In the genomic region with DNA sequence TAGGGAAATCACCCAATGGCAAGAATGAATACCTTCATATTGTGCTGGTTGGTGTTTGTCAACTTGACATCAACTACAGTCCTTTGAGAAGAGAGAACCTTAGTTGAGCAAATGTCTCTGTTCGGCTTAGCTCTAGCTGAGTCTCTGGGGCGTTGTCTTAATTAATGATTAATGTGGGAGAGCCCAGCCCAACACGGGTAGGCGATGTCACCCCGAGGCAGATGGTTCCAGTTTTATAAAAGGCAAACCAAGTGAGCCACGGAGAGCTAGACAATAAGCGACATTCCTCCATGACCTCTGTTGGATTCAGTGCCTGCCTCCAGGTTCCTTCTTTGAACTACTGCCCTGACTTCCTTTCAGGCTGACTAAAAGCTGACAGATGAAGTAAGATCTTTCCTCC, we compare ENCODE assay signal across 20 mouse cellular contexts. TPM values are rescaled to one million over a fixed set of nuclear protein-coding genes. Genes with fewer than 3 reads are reported as not detected.
"Had no signal": no experiment of that assay in that cellular context is flagged by ENCODE, and none has a peak within 500 bp of the region (broad histone marks: within the 10 kb centered on the region; RNA-seq: fewer than 3 reads in every experiment).

No protein-coding gene starts in this region.

- H3K27ac ChIP-seq: left cerebral cortex, adult 2 months; liver, embryonic 14.5 days; lung, embryonic 15.5 days; midbrain, embryonic 10.5 days; midbrain, embryonic 13.5 days; stomach, postnatal 0 days had no signal

- H3K27me3 ChIP-seq: lung, embryonic 15.5 days; megakaryocyte, embryonic 14.5 days; midbrain, embryonic 13.5 days had no signal

- ATAC-seq: midbrain, embryonic 13.5 days; midbrain, embryonic 16.5 days had no signal

- H3K4me1 ChIP-seq: lung, embryonic 15.5 days; megakaryocyte, embryonic 14.5 days; midbrain, embryonic 13.5 days had no signal

- H3K36me3 ChIP-seq: lung, embryonic 15.5 days; midbrain, embryonic 10.5 days; midbrain, embryonic 13.5 days had no signal

- H3K4me2 ChIP-seq: lung, embryonic 15.5 days; midbrain, embryonic 13.5 days had no signal

- H3K4me3 ChIP-seq: left cerebral cortex, adult 2 months; lung, embryonic 15.5 days; megakaryocyte, embryonic 14.5 days; midbrain, embryonic 10.5 days; midbrain, embryonic 13.5 days had no signal

- DNase-seq: kidney, adult 18-20 months; kidney, postnatal 14 days; layer of hippocampus, postnatal 36 days; lung, adult 18-20 months; lung, postnatal 10 days; lung, postnatal 36 days; right cerebral cortex, postnatal 14 days; right cerebral cortex, postnatal 4 days; thymus, adult 2 months; thymus, postnatal 14 days; thymus, postnatal 4 days had no signal

- H3K9me3 ChIP-seq: lung, embryonic 15.5 days; midbrain, embryonic 10.5 days; midbrain, embryonic 13.5 days had no signal

- H3K9ac ChIP-seq: liver, embryonic 14.5 days; lung, embryonic 15.5 days; midbrain, embryonic 13.5 days had no signal

RNA-seq across cellular contexts. Expression of gene Minar1, which starts 15.6 kb away (rescaled TPM):
- polyA plus RNA-seq: liver, adult 2 months; liver, embryonic 14.5 days had no signal
